Comparison of ENCODE assay signal across 8 mouse cellular contexts in genomic region chr11:75732434-75733226, GRCm38 (mm10). TPM values are rescaled to one million over a fixed set of nuclear protein-coding genes. Genes with fewer than 3 reads are reported as not detected.
DNase-seq lines count a peak whose midpoint lies in the region; ATAC-seq and TF ChIP-seq lines count a peak whose summit lies in the region.

Ywhae (plus strand) TSS chr11:75732869.

- ATAC-seq in forebrain, embryonic 15.5 days (replicated peaks), result peak; percentile 95
- ATAC-seq in neutrophil, adult 5-6 weeks (ENCODE audit: extremely low read depth, insufficient number of reproducible peaks, low FRiP score, poor library complexity, severe bottlenecking), result peak; percentile 70

- peak within 1 kb of the TSS; percentile 99 for H3K9ac ChIP-seq in forebrain, embryonic 15.5 days (replicated peaks)

- intact Hi-C loops in heart, postnatal 25 days (cut with DNase I), result no loop called here

- under 1% methylated on average over 65 of the region's 76 CpGs for WGBS in forebrain, embryonic 15.5 days
- under 1% methylated on average over 73 of the region's 76 CpGs for WGBS in lung, adult 2 months
- WGBS in thymus, adult 2 months, result under 1% methylated on average over 76 of the region's 76 CpGs

- no peaks in the 10 kb centered on the region for H3K36me3 ChIP-seq in forebrain, embryonic 15.5 days
- H3K36me3 ChIP-seq in thymus, adult 2 months (ENCODE audit: control insufficient read depth, insufficient read depth, low read length), result no peaks in the 10 kb centered on the region

- H3K4me3 ChIP-seq in forebrain, embryonic 15.5 days, result peak within 1 kb of the TSS; percentile 59
- H3K4me3 ChIP-seq in lung, adult 2 months (replicated peaks; ENCODE audit: extremely low read depth, low read depth, low read length), result peak within 1 kb of the TSS; percentile 83
- peak within 1 kb of the TSS; percentile 67 for H3K4me3 ChIP-seq in thymus, adult 2 months (ENCODE audit: control insufficient read depth, insufficient read depth, low read length)

- H3K27ac ChIP-seq in forebrain, embryonic 15.5 days (replicated peaks), result peak within 1 kb of the TSS; percentile 98
- H3K27ac ChIP-seq in thymus, adult 2 months (ENCODE audit: control insufficient read depth, insufficient read depth, low read length), result peak within 1 kb of the TSS; percentile 84

- H3K4me2 ChIP-seq in forebrain, embryonic 15.5 days (replicated peaks), result peak within 1 kb of the TSS; percentile 68

- H3K27me3 ChIP-seq in forebrain, embryonic 15.5 days, result no peaks in the 10 kb centered on the region
- no peaks in the 10 kb centered on the region for H3K27me3 ChIP-seq in thymus, adult 2 months (ENCODE audit: control insufficient read depth, insufficient read depth, low read length)

- peaks cover 43% of the 10 kb centered on the region for H3K4me1 ChIP-seq in forebrain, embryonic 15.5 days
- peaks cover 19% of the 10 kb centered on the region for H3K4me1 ChIP-seq in lung, adult 2 months (ENCODE audit: control insufficient read depth, insufficient read depth, low read length)
- H3K4me1 ChIP-seq in thymus, adult 2 months (replicated peaks; ENCODE audit: control insufficient read depth, insufficient read depth, low read length), result peaks cover 8% of the 10 kb centered on the region

- no peaks in the 10 kb centered on the region for H3K9me3 ChIP-seq in forebrain, embryonic 15.5 days

- TF ChIP-seq POLR2A in lung, adult 2 months (IDR thresholded peaks at IDR 0.05; ENCODE audit: borderline replicate concordance, extremely low read depth, low read depth, low read length), result peak; percentile 97
- TF ChIP-seq POLR2A in thymus, adult 2 months (IDR thresholded peaks at IDR 0.05; ENCODE audit: control insufficient read depth, extremely low read depth, insufficient read depth, low read length, poor library complexity), result peak; percentile 89

- DNase-seq in ES-CJ7 (ENCODE audit: low read depth, low spot score), result peak; percentile 94
- peak; percentile 87 for DNase-seq in cerebellum, adult 11 months
- DNase-seq in heart, postnatal 25 days (ENCODE audit: low spot score), result peak; percentile 83
- DNase-seq in layer of hippocampus, adult 18-20 months (ENCODE audit: low spot score in 2 of 2), result peak; percentile 86 to 95
- DNase-seq in lung, adult 2 months, result peak; percentile 91
- peak; percentile 86 for DNase-seq in thymus, adult 2 months

- no peak for TF ChIP-seq CTCF in lung, adult 2 months (IDR thresholded peaks at IDR 0.05; ENCODE audit: insufficient read depth, low read length)
- TF ChIP-seq CTCF in thymus, adult 2 months (IDR thresholded peaks at IDR 0.05; ENCODE audit: borderline replicate concordance, control insufficient read depth, extremely low read depth, insufficient read depth, low read length, poor library complexity), result 0 out of 2 replicates have a peak, but pooled peaks have one; percentile 48

RNA-seq across cellular contexts. Expression of gene Ywhae, which starts in this region (rescaled TPM):
- polyA plus RNA-seq in forebrain, embryonic 15.5 days (2015; fragmentation: Nextera tagmentation; extraction: Ambion mirVana), result 1,361 and 1,417 TPM in 2 replicates
- 100 to 1,000 TPM; 555 to 568 TPM for total RNA-seq in heart, postnatal 25 days (2021)
- 1,000 to 10,000 TPM; 1,181 to 1,213 TPM for total RNA-seq in layer of hippocampus, adult 18-20 months (2021)
- polyA plus RNA-seq in lung, adult 2 months (2012; rRNA removed), result 110 and 177 TPM in 2 replicates
- 141 and 162 TPM in 2 replicates for total RNA-seq in neutrophil, adult 5-6 weeks (2017)
- polyA plus RNA-seq in thymus, adult 2 months (2012; rRNA removed), result 170 and 177 TPM in 2 replicates

Comparison
In these comparisons a context has a peak if more than half of its experiments do, and no peak if none do; other contexts are left out.
1. Peak in every context shown above with its lines: DNase-seq, ATAC-seq, H3K4me3 ChIP-seq and H3K27ac ChIP-seq.